Mouse (Mus musculus): ENCODE data around the gene Fbxl14. TPM values are rescaled to one million over a fixed set of nuclear protein-coding genes. Genes with fewer than 3 reads are reported as not detected.
"Not testable (repeated sequence)": the region's sequence is repeated elsewhere in the genome, so short reads cannot be mapped to it uniquely, and the experiment has no call there.

Fbxl14 gene
- polyA plus RNA-seq, 1 experiment from 2014 or later: 2.1 TPM

GRCm38 (mm10) chr6:119478560-119479342 lies 717 bp upstream of the Fbxl14 start:
- Histone ChIP-seq H3K4me3 (ENCODE audit: low read depth, low read length) (peak overlapping the region; percentile 89), H3K36me3 (ENCODE audit: control insufficient read depth, insufficient read depth) (0 out of 2 replicates have a peak, but pooled peaks cover 3% of the 10 kb centered on the region), H3K27ac (ENCODE audit: low read length) (peak overlapping the region; percentile 91), H3K9ac (ENCODE audit: low read depth, low read length) (peak overlapping the region; percentile 80), H3K4me1 (ENCODE audit: control insufficient read depth, low read depth, low read length) (peaks cover 32% of the 10 kb centered on the region), H3K27me3 (ENCODE audit: control insufficient read depth, insufficient read depth, low read depth, low read length) (no peaks in the 10 kb centered on the region), H3K9me3 (replicated peaks; ENCODE audit: control insufficient read depth, low read length) (no peaks in the 10 kb centered on the region), H3K4me2 (ENCODE audit: low read depth, low read length) (peak overlapping the region; percentile 86)
- ATAC-seq (ENCODE audit: low read depth): peak; percentile 81
- WGBS (ENCODE audit: insufficient replicate concordance): 2% methylated on average over 47 of the region's 49 CpGs

GRCm38 (mm10) chr6:119479876-119480705 lies 623 bp downstream of the Fbxl14 start:
- peak; percentile 37 for ATAC-seq (ENCODE audit: low read depth)
- under 1% methylated on average over 68 of the region's 70 CpGs for WGBS (ENCODE audit: insufficient replicate concordance)
- Histone ChIP-seq H3K9me3 (replicated peaks; ENCODE audit: control insufficient read depth, low read length) (no peaks in the 10 kb centered on the region), H3K27me3 (ENCODE audit: control insufficient read depth, insufficient read depth, low read depth, low read length) (no peaks in the 10 kb centered on the region), H3K9ac (ENCODE audit: low read depth, low read length) (peak overlapping the region; percentile 80), H3K36me3 (ENCODE audit: control insufficient read depth, insufficient read depth) (0 out of 2 replicates have a peak, but pooled peaks cover 3% of the 10 kb centered on the region), H3K4me3 (ENCODE audit: low read depth, low read length) (peak overlapping the region; percentile 89), H3K27ac (ENCODE audit: low read length) (peak overlapping the region; percentile 91), H3K4me1 (ENCODE audit: control insufficient read depth, low read depth, low read length) (peaks cover 32% of the 10 kb centered on the region), H3K4me2 (ENCODE audit: low read depth, low read length) (peak overlapping the region; percentile 96)

- Histone ChIP-seq H3K9ac (ENCODE audit: low read depth, low read length) (peak overlapping the region; percentile 80), H3K27me3 (ENCODE audit: control insufficient read depth, insufficient read depth, low read depth, low read length) (no peaks in the 10 kb centered on the region), H3K9me3 (replicated peaks; ENCODE audit: control insufficient read depth, low read length) (no peaks in the 10 kb centered on the region), H3K36me3 (ENCODE audit: control insufficient read depth, insufficient read depth) (0 out of 2 replicates have a peak, but pooled peaks cover 3% of the 10 kb centered on the region), H3K4me2 (ENCODE audit: low read depth, low read length) (peak overlapping the region; percentile 96), H3K27ac (ENCODE audit: low read length) (no peak overlapping the region; the same call in 1 of the 2 replicates), H3K4me3 (ENCODE audit: low read depth, low read length) (peak overlapping the region; percentile 89), H3K4me1 (ENCODE audit: control insufficient read depth, low read depth, low read length) (peaks cover 32% of the 10 kb centered on the region)
- ATAC-seq (ENCODE audit: low read depth): no peak
- 1% methylated on average over 32 of the region's 33 CpGs for WGBS (ENCODE audit: insufficient replicate concordance)
Measured at GRCm38 (mm10) chr6:119480706-119481331, 1.4 kb downstream of the Fbxl14 start.

- H3K4me1 ChIP-seq (ENCODE audit: control insufficient read depth, low read depth, low read length): peaks cover 32% of the 10 kb centered on the region
- H3K9me3 ChIP-seq (replicated peaks; ENCODE audit: control insufficient read depth, low read length); H3K36me3 ChIP-seq (ENCODE audit: control insufficient read depth, insufficient read depth); ATAC-seq (ENCODE audit: low read depth); H3K27ac ChIP-seq (ENCODE audit: low read length); H3K27me3 ChIP-seq (ENCODE audit: control insufficient read depth, insufficient read depth, low read depth, low read length): not testable (repeated sequence)
- 6% methylated on average over 10 of the region's 10 CpGs for WGBS (ENCODE audit: insufficient replicate concordance)
- peak overlapping the region; percentile 48 for H3K4me3 ChIP-seq (ENCODE audit: low read depth, low read length)
- peak overlapping the region; percentile 45 for H3K9ac ChIP-seq (ENCODE audit: low read depth, low read length)
- peak overlapping the region; percentile 96 for H3K4me2 ChIP-seq (ENCODE audit: low read depth, low read length)
Measured at GRCm38 (mm10) chr6:119481741-119482390, 2.4 kb downstream of the Fbxl14 start.

GRCm38 (mm10) chr6:119482958-119483600 lies 3.6 kb downstream of the Fbxl14 start:
- H3K9ac ChIP-seq (ENCODE audit: low read depth, low read length): no peak overlapping the region
- 0 out of 2 replicates have a peak, but pooled peaks cover 3% of the 10 kb centered on the region for H3K36me3 ChIP-seq (ENCODE audit: control insufficient read depth, insufficient read depth)
- H3K4me2 ChIP-seq (ENCODE audit: low read depth, low read length): peak overlapping the region; percentile 41
- peaks cover 28% of the 10 kb centered on the region for H3K4me1 ChIP-seq (ENCODE audit: control insufficient read depth, low read depth, low read length)
- H3K27ac ChIP-seq (ENCODE audit: low read length): no peak overlapping the region
- 55% methylated on average over 16 of the region's 16 CpGs for WGBS (ENCODE audit: insufficient replicate concordance)
- no peaks in the 10 kb centered on the region for H3K9me3 ChIP-seq (replicated peaks; ENCODE audit: control insufficient read depth, low read length)
- ATAC-seq (ENCODE audit: low read depth): no peak
- peak overlapping the region; percentile 21; the same call in 1 of the 2 replicates for H3K4me3 ChIP-seq (ENCODE audit: low read depth, low read length)
- no peaks in the 10 kb centered on the region for H3K27me3 ChIP-seq (ENCODE audit: control insufficient read depth, insufficient read depth, low read depth, low read length)

GRCm38 (mm10) chr6:119485486-119485885 lies 6.0 kb downstream of the Fbxl14 start:
- Histone ChIP-seq H3K4me1 (ENCODE audit: control insufficient read depth, low read depth, low read length) (peaks cover 18% of the 10 kb centered on the region), H3K9me3 (replicated peaks; ENCODE audit: control insufficient read depth, low read length) (no peaks in the 10 kb centered on the region), H3K4me3 (ENCODE audit: low read depth, low read length) (no peak overlapping the region), H3K9ac (ENCODE audit: low read depth, low read length) (no peak overlapping the region), H3K27me3 (ENCODE audit: control insufficient read depth, insufficient read depth, low read depth, low read length) (no peaks in the 10 kb centered on the region), H3K36me3 (ENCODE audit: control insufficient read depth, insufficient read depth) (0 out of 2 replicates have a peak, but pooled peaks cover 3% of the 10 kb centered on the region), H3K27ac (ENCODE audit: low read length) (no peak overlapping the region), H3K4me2 (ENCODE audit: low read depth, low read length) (no peak overlapping the region)
- 20% methylated on average over 2 of the region's 2 CpGs for WGBS (ENCODE audit: insufficient replicate concordance)
- no peak for ATAC-seq (ENCODE audit: low read depth)

- no peaks in the 10 kb centered on the region for H3K9me3 ChIP-seq (replicated peaks; ENCODE audit: control insufficient read depth, low read length)
- H3K36me3 ChIP-seq (ENCODE audit: control insufficient read depth, insufficient read depth): 0 out of 2 replicates have a peak, but pooled peaks cover 3% of the 10 kb centered on the region
- H3K4me3 ChIP-seq (ENCODE audit: low read depth, low read length): no peak overlapping the region
- H3K9ac ChIP-seq (ENCODE audit: low read depth, low read length): no peak overlapping the region
- no peak overlapping the region for H3K4me2 ChIP-seq (ENCODE audit: low read depth, low read length)
- no peaks in the 10 kb centered on the region for H3K27me3 ChIP-seq (ENCODE audit: control insufficient read depth, insufficient read depth, low read depth, low read length)
- WGBS (ENCODE audit: insufficient replicate concordance): 79% methylated on average over 12 of the region's 12 CpGs
- ATAC-seq (ENCODE audit: low read depth): no peak
- H3K27ac ChIP-seq (ENCODE audit: low read length): no peak overlapping the region
- H3K4me1 ChIP-seq (ENCODE audit: control insufficient read depth, low read depth, low read length): peaks cover 9% of the 10 kb centered on the region
Measured at GRCm38 (mm10) chr6:119486381-119487084, 7.1 kb downstream of the Fbxl14 start.
